Mouse (Mus musculus): ENCODE data around the gene Prss36.
"Not testable (repeated sequence)": the region's sequence is repeated elsewhere in the genome, so short reads cannot be mapped to it uniquely, and the experiment has no call there.

Gene Prss36

DNA sequence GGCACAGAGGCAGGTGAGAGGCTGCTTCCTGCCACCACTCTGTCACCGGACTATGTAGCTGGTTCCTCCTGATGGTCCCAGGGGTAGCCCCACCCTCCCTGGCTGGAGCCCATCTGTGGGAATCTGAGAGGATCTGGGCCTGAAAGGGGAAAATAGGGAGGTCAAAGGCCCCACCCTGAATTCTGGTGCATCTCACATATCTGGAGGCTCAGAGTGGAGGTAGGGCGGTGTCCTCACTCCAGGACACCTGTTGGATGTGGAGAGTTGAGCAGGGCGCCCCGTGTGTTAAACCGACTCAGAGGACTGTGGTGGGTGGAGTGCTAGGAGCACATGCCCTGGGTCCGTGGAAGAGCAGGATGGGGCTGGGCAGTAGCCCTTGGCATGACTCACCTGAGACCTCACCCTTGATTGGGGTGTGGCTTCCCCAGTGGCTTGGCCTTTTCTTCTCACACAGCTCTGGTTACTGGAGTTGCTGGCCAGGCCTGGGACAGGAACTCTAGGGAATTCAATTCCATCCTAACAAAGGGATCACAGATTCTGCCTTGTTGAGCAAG is at the start of gene Prss36:
Gene Prss36, minus strand, starts transcription at position 256 of the 554 bp plus-strand sequence.
- DNase-seq (ENCODE audit: extremely low spot score, low spot score): no peak

DNA sequence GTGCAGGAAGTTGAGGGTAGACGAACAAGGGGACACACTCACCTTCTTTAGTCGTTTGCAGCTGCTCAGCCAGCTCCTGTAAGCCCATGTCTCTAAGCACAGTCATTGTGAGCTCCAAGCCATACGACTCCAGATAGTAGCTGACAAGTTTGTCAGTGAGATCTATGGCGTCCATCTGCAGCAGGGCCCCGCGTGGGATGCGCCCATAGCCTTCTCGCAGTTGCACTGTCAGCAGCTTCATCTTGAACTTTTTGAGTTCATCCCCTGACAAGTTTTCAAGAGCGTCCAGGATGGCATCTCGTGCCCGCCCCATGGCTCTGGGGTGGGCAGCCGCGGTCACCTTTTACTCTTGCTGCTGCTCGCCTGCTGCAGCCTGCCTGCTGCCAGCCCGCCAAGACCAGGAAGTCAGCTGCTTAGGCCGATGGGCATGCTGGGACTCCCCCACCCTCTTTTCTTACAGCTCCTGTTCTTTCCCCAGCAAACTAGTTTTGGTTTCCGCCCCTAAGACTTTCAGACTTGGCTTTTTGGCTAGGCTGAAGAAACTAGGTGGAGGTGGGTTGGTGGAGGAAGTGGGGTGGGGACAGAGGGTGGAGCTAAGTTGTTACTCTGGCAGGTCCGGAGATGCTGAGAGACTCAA is 46.9 kb upstream of the Prss36 start, which contains the start of gene Pycard:
Gene Pycard, minus strand, starts transcription at position 527 of the 637 bp plus-strand sequence.
- DNase-seq (ENCODE audit: extremely low spot score, low spot score): no peak

DNA sequence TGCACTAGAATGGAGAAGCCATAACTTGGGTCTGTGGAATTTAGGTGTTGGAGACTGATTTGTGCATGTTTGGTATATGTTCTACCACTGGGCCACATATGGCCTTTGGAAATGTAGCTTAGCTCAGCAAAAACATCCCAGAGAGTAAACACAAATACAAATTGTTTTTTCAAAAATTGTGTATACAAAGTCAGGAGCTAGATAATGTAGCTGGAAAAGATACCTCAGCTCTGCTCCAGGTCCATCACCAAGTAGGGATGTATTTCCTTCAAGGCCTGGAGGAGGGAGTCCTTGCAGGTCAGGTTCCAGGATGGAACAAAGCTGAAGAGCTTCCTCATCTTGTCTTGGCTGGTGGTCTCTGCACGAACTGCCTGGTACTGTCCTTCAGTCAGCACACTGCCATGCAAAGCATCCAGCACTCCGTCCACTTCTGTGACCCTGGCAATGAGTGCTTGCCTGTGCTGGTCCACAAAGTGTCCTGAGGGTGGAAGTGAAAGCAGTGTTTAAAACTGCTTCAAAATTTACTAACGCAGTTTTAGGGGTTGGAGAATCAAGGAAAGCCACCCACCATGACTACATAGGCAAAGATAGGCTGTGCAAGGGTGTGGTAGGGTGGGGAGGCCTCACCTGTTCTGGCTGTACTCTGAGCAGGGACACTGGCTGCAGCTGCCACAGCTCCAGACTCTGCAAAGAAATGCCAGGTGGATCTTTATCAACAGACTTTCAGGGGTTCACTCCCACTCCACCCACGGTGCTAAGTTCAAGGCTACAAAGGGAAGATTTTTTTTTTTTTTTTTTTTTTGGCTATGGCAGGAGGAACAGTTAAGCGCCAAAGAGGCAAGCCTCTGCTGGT is 46.2 kb upstream of the Prss36 start:
- DNase-seq (ENCODE audit: extremely low spot score, low spot score): no peak

DNA sequence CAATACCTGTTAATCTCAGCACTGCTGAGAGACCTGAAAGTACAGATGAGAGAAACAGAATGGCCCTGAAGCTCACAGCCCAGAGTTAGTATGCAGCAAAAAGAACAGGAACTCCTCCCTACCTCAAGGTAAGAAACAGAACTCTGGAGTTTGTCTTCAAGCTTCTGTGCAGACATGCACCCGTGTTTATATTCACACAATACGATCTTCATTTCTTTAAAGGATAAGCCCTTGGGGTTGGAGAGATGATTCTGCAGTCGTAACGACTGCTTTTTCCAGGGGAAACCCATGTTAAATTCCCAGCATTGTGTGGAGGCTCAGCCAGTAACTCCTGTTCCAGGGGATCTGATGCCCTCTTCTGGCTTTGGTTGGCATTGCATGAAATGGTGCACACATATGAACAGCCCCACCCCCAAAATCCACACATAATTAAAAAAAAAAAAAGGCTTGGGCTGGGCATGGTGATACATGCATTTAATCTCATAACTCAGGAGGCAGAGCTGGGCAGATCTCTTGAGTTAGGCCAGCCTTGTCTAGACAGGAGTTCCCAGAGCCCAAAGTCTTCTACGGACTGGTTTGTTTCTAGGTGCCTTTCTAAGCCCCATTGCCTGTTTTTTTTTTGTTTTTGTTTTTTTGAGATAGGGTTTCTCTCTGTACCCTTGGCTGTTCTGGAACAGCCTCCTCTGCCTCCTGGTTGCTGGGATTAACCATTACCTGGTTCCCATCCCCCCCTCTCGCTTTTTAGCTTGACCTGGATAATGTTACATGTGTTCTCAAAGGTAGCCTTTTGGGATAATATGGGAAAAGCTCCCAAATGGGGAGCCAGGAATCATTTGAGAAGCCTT is 45.3 kb upstream of the Prss36 start:
- DNase-seq (ENCODE audit: extremely low spot score, low spot score): peak; percentile 61

DNA sequence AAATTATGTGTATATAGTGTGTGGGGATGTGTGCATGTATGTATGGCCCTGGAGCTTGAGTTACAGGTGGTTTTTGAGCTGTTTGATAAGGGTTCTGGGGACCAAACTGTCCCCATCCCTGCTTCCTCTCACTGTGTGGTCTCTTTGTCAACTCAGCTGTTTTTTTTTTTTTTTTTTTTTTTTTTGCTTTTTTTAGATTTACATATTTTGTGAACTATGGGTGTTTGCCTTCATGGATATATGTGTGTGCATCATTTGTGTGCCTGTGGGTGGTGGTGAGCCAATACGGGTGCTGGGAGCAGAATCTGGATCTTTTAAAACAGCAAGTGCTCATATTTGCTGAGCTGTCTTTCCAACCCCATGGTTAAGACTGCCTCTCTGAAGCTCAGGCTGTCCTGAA is 42.4 kb upstream of the Prss36 start:
- DNase-seq (ENCODE audit: extremely low spot score, low spot score): no peak

DNA sequence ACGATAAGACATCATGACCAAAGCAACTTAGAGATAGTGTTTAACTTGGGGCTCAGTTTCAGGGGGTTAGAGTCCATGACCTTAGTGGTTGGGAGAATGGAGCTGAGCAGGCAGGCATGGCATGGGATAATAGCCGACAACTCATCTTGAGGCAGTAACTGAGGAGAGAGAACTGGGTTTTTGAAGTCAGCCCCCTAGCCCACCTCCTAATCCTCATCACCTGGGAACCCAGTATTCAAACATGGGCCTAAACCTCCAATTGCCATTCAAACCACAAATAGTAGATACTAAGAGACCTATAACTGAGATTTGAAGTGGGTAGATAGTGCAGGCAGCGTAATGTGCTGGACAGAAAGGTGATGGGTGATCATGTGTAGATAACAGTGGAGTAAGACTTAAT is 34.1 kb upstream of the Prss36 start:
- DNase-seq (ENCODE audit: extremely low spot score, low spot score): no peak

DNA sequence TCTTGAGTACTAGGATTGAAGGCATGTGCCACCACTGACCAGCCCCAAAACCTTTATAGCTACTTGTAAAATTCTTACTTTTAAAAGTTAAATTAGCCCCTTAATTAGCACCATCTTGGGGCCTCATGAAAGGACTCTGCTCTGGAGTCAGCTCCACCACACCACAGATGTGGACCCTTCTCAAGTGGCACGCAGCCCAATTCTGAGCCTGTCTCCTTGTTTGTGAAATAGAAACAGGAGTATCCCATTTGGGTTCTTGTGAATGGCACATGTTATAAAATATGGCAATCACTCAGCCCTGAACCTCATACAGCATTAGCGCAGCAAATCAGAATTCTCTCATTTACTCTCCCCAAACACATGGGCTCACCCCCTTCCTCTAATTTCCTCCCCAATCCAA is 32.3 kb upstream of the Prss36 start:
- DNase-seq (ENCODE audit: extremely low spot score, low spot score): no peak

DNA sequence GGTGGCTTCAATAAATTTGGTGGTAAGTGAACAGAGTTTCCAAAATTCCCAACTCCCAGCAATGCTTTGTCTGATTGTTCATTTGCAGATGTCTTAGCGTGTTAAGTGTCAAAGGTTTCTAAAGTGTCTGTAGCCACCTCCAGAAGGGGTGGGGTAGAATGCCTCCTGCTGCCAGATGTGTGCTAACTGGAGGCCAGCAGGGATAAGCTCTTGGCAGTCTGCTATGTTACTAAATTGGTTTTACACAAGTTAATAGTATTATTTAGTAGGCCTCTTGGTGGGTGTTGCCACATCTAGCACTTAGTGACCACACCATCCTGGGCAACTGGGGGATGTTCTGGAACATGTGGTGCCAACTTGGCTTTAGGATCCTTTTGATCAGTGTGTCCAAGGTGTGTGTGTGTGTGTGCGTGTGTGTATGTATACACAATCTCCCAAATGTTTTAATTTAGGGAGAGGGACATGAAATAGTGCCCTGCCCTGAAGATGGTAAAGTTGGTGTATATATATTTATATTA is 27.9 kb upstream of the Prss36 start:
- DNase-seq (ENCODE audit: extremely low spot score, low spot score): no peak

DNA sequence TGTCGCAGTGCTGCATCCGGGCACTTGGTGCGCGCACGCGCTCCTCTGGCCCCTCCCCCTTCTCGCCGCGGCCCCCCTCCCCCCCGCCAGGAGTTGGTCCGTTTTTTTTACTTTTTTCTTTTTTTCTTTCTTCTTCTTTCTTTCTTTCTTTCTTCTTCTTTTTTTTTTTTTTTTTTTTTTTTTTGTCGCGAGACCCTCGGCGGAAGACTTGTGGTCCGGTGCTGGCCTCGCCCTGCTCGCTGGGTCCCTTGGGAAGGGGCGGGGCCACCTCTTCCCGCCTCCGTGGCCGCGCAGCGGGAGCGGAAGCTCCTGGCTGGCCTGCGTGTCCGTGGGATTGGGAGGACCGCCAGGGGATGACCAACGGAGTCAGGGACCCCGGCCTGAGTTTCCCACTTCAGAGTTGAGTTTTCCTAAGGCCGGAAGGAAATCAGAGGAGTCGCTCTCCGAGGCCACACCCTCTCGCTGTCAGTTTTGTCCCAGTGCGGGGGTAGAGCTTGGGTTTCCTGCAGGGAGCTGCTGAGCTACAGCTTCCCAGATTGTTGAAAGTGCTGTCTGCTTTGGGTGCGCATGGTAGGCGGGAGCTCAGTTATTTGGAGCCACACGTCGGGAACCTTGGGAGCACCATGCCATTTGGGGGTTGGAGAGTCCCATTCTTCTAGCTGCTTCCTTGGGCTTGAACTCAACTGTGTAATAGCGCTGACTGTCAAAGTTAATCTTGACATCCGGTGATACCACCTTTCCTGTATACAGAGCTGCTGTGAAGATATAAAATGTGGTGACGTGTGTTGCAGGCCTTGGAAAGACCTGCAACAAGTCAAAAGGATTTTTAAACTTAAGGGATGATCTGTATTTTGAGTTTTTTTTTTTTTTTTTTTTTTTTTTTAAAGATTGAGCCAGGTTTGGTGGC is 21.6 kb upstream of the Prss36 start:
- DNase-seq (ENCODE audit: extremely low spot score, low spot score): peak; percentile 80

DNA sequence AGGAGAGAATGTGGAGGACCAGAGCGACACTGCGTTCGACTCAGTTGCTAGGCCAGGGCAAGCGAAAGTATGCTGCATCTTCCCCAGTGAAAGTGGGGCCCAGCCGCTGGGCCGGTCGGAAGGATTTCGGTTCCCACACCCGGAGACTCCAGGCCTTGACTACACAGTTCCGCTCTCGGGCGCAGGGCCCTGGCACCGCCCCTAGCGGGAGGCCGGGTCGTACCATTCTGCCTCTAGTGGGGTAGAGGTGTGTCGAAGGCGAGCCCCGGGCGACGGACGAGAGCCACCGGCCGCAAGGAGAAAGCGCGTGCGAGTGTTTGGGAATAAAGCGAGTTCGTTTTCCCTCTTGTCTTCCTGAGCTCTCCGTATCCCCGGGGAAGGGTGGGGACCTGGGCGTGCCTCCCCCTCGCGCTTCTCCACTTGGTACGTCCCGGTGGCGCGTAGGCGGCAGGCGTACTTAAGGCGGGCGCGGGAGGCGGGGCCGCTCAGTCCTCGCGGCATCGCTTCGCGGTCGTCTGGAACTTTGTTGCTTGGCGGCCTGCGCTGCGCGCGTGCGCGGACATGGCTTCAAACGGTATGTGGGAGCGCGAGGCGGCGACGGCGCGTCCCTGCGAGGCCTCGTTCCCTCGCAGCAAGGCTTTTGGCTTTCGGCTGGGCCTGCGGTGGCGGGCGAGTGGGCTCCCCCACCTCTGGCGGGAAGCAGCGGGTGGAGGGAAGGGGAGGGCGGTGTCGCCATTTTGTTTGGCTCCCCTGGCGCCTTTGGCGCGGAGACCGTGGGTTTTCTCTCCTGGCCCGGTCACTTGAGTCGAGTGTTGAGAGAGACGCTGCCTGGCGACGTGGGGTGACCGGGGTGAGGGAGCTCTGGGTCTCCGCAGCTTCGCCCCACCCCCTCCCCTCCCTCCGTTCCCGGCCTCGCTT is 20.7 kb upstream of the Prss36 start, which contains the start of gene Fus:
Gene Fus, plus strand, starts transcription at position 454 of the 918 bp plus-strand sequence.
- DNase-seq (ENCODE audit: extremely low spot score, low spot score): peak; percentile 96

DNA sequence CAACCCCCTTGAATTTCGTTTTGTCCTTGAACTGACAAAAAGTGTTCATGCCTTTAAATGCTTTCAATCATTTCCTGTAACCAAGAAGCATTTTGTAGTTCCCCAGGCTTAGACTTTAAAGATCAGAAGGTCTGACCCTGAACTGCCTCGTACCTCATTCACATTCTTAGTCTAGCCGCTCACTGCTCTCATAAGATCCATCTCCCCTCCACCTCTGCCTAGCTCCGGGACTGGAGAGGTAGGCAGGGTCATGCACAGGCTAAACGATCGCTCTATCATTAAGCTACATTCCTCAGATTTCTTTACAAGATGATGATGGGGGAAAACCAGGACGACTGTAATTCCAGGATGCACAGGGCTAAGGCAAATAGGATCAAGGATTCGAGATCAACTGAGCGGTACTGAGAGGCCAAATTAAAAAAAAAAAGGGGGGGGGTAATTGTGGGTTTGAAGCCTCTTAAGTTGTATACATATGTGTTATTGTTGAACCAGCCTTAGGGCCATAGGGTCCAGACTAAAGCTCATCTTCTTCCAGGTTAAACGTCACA is 19.9 kb upstream of the Prss36 start:
- no peak for DNase-seq (ENCODE audit: extremely low spot score, low spot score)

DNA sequence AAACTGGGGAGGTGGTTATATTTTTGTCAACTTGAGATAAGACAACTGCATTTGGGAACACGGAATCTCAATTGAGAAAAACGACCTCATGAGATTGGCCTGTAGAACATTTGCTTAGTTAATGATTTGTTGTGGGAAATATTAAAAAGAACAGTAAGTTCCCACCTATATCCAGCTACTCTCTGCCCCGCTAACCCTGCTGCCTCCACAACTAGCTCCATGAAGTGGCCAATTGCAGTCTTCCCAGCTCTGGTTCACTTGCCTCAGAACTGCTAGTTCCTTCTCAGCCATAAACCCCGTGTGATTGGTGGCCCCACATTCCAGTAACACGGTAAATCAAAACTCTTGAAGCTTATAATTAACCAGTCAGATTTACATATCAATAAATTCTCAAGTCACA is 12.8 kb upstream of the Prss36 start:
- no peak for DNase-seq (ENCODE audit: extremely low spot score, low spot score)

DNA sequence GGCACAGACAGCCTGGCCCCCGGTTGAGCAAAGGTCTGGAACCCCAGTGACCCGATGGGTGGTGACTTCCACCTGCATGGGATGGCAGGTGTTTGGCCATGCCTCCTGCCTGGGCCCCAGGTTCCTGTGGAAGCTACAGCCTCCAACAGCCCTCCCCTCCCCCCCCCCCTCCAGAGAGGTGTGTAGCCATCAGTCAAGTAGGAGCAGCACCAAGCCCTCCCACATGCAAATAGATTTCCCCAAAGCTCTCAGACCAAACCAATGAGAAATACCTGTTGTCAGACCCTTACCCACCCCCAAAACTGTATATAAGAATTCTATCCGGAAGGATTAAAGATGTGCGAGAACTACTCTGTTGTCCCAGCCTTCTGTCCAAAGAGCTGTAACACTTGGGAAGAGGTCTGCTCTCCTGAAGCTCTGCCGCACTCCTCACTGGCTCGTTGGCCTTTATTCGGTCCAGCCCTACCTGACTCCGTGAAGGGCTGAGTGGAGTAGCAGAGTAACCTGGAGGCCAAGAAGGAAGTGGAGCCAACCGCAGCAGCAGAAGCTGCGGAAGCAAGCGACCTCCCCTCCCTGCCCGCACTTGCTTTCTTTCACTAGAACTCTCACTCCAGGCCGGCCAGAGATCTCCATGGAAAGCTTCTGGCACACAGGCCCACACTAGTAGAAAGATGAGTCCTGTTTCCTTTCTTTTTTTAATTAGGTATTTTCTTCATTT is 6.5 kb upstream of the Prss36 start:
- DNase-seq (ENCODE audit: extremely low spot score, low spot score): no peak

DNA sequence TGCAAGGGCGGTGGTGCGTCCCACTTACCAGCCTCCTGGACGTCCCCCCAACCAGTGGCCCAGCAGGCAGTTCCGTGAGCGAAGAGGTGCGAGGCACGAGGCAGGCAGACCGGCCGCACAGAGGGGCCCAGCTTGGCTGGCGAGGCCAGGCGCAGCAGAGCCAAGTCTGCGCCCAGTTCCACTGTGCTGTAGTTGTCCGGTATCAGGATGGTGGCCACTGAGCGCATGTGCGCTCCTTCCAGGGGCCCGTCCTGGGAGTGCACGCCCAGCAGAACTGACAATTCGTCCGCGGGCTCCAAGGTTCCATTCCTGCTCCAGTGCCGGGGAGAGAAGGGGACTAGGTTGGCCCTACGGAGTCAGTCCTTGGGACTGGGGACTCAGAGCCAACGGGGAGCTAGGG is 1.9 kb downstream of the Prss36 start:
- peak; percentile 17 for DNase-seq (ENCODE audit: extremely low spot score, low spot score)

DNA sequence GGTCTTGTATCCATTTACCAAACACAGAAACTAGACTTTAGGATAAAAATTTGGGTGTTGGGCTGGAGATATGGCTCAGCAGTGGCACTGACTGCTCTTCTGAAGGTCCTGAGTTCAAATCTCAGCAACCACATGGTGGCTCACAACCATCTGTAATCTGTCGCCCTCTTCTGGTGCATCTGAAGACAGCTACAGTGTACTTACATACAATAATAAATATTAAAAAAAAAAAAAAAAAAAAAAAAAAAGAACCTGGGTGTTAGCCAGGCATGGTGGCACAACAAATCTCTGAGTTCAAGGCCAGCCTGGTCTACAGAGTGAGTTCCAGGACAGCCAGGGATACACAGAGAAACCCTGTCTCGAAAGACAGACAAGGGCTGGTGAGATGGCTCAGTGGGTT is 4.4 kb downstream of the Prss36 start:
- not testable (repeated sequence) for DNase-seq (ENCODE audit: extremely low spot score, low spot score)

DNA sequence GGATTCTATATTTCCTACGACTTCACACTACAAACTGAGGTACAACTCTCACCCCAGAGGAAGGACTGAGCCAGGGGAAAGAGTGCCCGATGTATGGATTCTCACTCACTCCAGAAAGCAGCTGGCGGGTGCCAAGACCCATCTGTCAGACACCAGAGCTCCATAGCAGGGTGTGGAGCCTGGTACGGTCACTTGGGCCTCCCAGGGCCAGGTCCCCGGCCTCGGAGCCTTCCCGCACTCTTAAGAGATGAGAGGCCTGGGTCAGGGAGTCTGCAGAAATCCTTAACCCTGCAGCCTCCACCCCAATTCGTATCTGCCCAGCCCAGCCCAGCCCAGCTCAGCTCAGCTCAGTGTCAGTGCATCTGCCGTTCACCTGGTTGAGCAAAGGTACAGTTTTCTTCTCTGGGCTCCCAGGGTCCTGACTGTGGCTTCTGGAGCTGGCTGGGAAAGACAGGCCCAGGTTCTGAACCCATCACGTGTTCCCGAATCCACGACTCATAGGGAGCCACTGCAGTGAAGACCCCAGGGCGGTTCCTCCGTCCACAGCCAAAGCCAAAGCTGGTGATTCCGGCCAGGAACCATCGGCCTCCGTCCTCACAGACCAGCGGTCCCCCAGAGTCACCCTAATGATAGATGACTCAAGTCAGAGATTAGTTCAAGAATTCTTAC is 10.2 kb downstream of the Prss36 start:
- DNase-seq (ENCODE audit: extremely low spot score, low spot score): peak; percentile 33

DNA sequence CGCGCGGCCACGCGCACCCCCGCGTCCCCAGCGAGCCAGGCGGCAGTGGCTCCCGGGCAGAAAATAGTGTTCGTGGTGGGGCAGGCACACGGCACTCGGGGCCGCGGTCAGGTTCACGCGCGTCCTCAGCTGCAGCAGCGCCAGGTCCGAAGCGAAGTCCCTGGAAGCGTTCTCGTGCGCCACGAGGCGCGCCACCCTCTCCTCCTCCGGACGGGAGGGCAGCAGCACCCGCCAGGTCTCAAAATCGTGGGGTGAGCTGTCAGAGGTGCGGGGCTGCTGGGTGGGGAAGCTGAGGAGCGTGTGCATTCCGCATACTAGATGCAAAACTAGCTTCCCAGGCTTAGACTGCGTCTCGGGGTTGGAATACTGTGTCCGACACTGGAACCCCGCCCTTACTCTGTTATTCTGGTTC is 10.8 kb downstream of the Prss36 start:
- DNase-seq (ENCODE audit: extremely low spot score, low spot score): no peak
